Mouse (Mus musculus) left cerebral cortex, adult 6 months (tissue): ENCODE results near the gene Slc25a19. TPM values are rescaled to one million over a fixed set of nuclear protein-coding genes. Genes with fewer than 3 reads are reported as not detected.

ENCODE experiments used
- long read RNA-seq, 2 experiments: library from polyadenylated mRNA; unstranded; transcript quantifications; one replicate each; pipeline ENCODE4 v2.0.0; 2019 to 2020
- polyA plus RNA-seq: library from polyadenylated mRNA; unstranded; fragments of <200 nt; fragmentation: Nextera tagmentation; gene quantifications from 2 replicates; pipeline ENCODE4 v1.2.3, GENCODE M21; 2021

Gene Slc25a19
- 42.4 and 49.2 TPM in 2 replicates for polyA plus RNA-seq
- long read RNA-seq, experiment 1, transcript Slc25a19-201 (7 exons, 2,307 nt): major isoform, 182 of 261 reads
- long read RNA-seq, experiment 1, partial matches to known transcripts: 20 of 261 reads
- long read RNA-seq, experiment 1, other reads (novel, unspliced or antisense): 55 of 261 reads
- long read RNA-seq, experiment 2, transcript Slc25a19-201 (7 exons, 2,307 nt): major isoform, 39 of 71 reads
- long read RNA-seq, experiment 2, partial matches to known transcripts: 8 of 71 reads
- long read RNA-seq, experiment 2, other reads (novel, unspliced or antisense): 22 of 71 reads

GRCm38 (mm10) chr11:115627705-115628464, at the start of gene Slc25a19:
Gene Slc25a19, minus strand, starts transcription at chr11:115628295.

GRCm38 (mm10) chr11:115612410-115613137, 15.5 kb downstream of the Slc25a19 start, which contains the start of gene Mif4gd:
Gene Mif4gd, minus strand, starts transcription at chr11:115612969.

GRCm38 (mm10) chr11:115603476-115604303, 24.4 kb downstream of the Slc25a19 start, which contains the start of the genes Mrps7 and Gga3:
Gene Mrps7, plus strand, starts transcription at chr11:115603925.
Gene Gga3, minus strand, starts transcription at chr11:115604051.

Other genes starting within 250 kb of the Slc25a19 start
- 6.6 and 13.2 TPM in 2 replicates for gene Cdr2l, start 246.4 kb downstream of the Slc25a19 start, polyA plus RNA-seq
- 211 and 277 TPM in 2 replicates for gene Mrpl58, start 224.5 kb downstream of the Slc25a19 start, polyA plus RNA-seq
- gene Atp5h, start 208.3 kb downstream of the Slc25a19 start, polyA plus RNA-seq: 1,610 and 1,643 TPM in 2 replicates
- 8.4 and 9.6 TPM in 2 replicates for gene Kctd2, start 208.2 kb downstream of the Slc25a19 start, polyA plus RNA-seq
- gene Trim80, start 187.8 kb downstream of the Slc25a19 start, polyA plus RNA-seq: not detected in 2 replicates
- 0.15 and 0.38 TPM in 2 replicates for gene Slc16a5, start 165.8 kb downstream of the Slc25a19 start, polyA plus RNA-seq
- gene Armc7, start 152.6 kb downstream of the Slc25a19 start, polyA plus RNA-seq: 8.7 and 8.9 TPM in 2 replicates
- 122 and 134 TPM in 2 replicates for gene Nt5c, start 136.4 kb downstream of the Slc25a19 start, polyA plus RNA-seq
- gene Jpt1, start 113.9 kb downstream of the Slc25a19 start, polyA plus RNA-seq: 221 and 286 TPM in 2 replicates
- gene Sumo2, start 92.0 kb downstream of the Slc25a19 start, polyA plus RNA-seq: 614 and 680 TPM in 2 replicates
- gene Nup85, start 63.9 kb downstream of the Slc25a19 start, polyA plus RNA-seq: 24.0 and 25.4 TPM in 2 replicates
- 52.9 and 69.6 TPM in 2 replicates for gene Mrps7, start 24.4 kb downstream of the Slc25a19 start, polyA plus RNA-seq
- gene Gga3, start 24.2 kb downstream of the Slc25a19 start, polyA plus RNA-seq: 5.6 and 19.8 TPM in 2 replicates
- 21.1 and 23.1 TPM in 2 replicates for gene Mif4gd, start 15.3 kb downstream of the Slc25a19 start, polyA plus RNA-seq
- 18.5 and 33.1 TPM in 2 replicates for gene Grb2, start 80.3 kb upstream of the Slc25a19 start, polyA plus RNA-seq
- gene Tmem94, start 137.1 kb upstream of the Slc25a19 start, polyA plus RNA-seq: 18.1 and 22.2 TPM in 2 replicates
- 8.5 and 14.8 TPM in 2 replicates for gene Caskin2, start 185.3 kb upstream of the Slc25a19 start, polyA plus RNA-seq
- 5.4 and 6.0 TPM in 2 replicates for gene Tsen54, start 186.4 kb upstream of the Slc25a19 start, polyA plus RNA-seq
- 7.0 and 7.4 TPM in 2 replicates for gene Llgl2, start 195.8 kb upstream of the Slc25a19 start, polyA plus RNA-seq
- gene Myo15b, start 230.1 kb upstream of the Slc25a19 start, polyA plus RNA-seq: 0.14 TPM in 1 of 2 replicates, not detected in the other